Mouse (Mus musculus): ENCODE measurements at regions not wholly inside any gene's neighbourhood (a gene's known extent, or its start where the extent isn't known, plus 50 kb on each side); places are given as distances from the start of the nearest gene placed in this dataset.
"Not testable (repeated sequence)": the region's sequence is repeated elsewhere in the genome, so short reads cannot be mapped to it uniquely, and the experiment has no call there.

GRCm38 (mm10) chr16:42546229-42547163 lies 206.0 kb upstream of the Gap43 start:
- no peak for DNase-seq (ENCODE audit: low read depth, low spot score)

GRCm38 (mm10) chr16:42517321-42517720 lies 176.9 kb upstream of the Gap43 start:
- DNase-seq (ENCODE audit: low read depth, low spot score) = no peak

- no peak for DNase-seq (ENCODE audit: low read depth, low spot score)
Measured at GRCm38 (mm10) chr16:42515929-42516328, 175.5 kb upstream of the Gap43 start.

- DNase-seq (ENCODE audit: low read depth, low spot score) = no peak
Measured at GRCm38 (mm10) chr16:42505107-42505506, 164.7 kb upstream of the Gap43 start.

GRCm38 (mm10) chr16:42501713-42502112 lies 161.3 kb upstream of the Gap43 start:
- DNase-seq (ENCODE audit: low read depth, low spot score) = no peak

- DNase-seq (ENCODE audit: low read depth, low spot score) = not testable (repeated sequence)
Measured at GRCm38 (mm10) chr16:42501109-42501508, 160.7 kb upstream of the Gap43 start.

GRCm38 (mm10) chr16:42499514-42499913 lies 159.1 kb upstream of the Gap43 start:
- DNase-seq (ENCODE audit: low read depth, low spot score) = no peak

GRCm38 (mm10) chr16:42498368-42498767 lies 157.9 kb upstream of the Gap43 start:
- DNase-seq (ENCODE audit: low read depth, low spot score) = no peak

GRCm38 (mm10) chr16:42493596-42493995 lies 153.1 kb upstream of the Gap43 start:
- no peak for DNase-seq (ENCODE audit: low read depth, low spot score)

- DNase-seq (ENCODE audit: low read depth, low spot score) = no peak
Measured at GRCm38 (mm10) chr16:42488745-42489144, 148.3 kb upstream of the Gap43 start.

- no peak for DNase-seq (ENCODE audit: low read depth, low spot score)
Measured at GRCm38 (mm10) chr16:42479978-42480377, 139.5 kb upstream of the Gap43 start.

GRCm38 (mm10) chr16:42466976-42467375 lies 126.5 kb upstream of the Gap43 start:
- no peak for DNase-seq (ENCODE audit: low read depth, low spot score)

- no peak for DNase-seq (ENCODE audit: low read depth, low spot score)
Measured at GRCm38 (mm10) chr16:42456335-42456984, 116.0 kb upstream of the Gap43 start.

GRCm38 (mm10) chr16:42453338-42453737 lies 112.9 kb upstream of the Gap43 start:
- DNase-seq (ENCODE audit: low read depth, low spot score) = no peak

GRCm38 (mm10) chr16:42449840-42450444 lies 109.5 kb upstream of the Gap43 start:
- DNase-seq (ENCODE audit: low read depth, low spot score) = no peak

- DNase-seq (ENCODE audit: low read depth, low spot score) = no peak
Measured at GRCm38 (mm10) chr16:42444863-42445423, 104.5 kb upstream of the Gap43 start.

- DNase-seq (ENCODE audit: low read depth, low spot score) = no peak
Measured at GRCm38 (mm10) chr16:42444408-42444862, 104.0 kb upstream of the Gap43 start.

- no peak for DNase-seq (ENCODE audit: low read depth, low spot score)
Measured at GRCm38 (mm10) chr16:42440822-42441221, 100.4 kb upstream of the Gap43 start.

GRCm38 (mm10) chr16:42431529-42431928 lies 91.1 kb upstream of the Gap43 start:
- DNase-seq (ENCODE audit: low read depth, low spot score) = no peak

- DNase-seq (ENCODE audit: low read depth, low spot score) = no peak
Measured at GRCm38 (mm10) chr16:42416673-42417072, 76.2 kb upstream of the Gap43 start.

GRCm38 (mm10) chr16:42412031-42412430 lies 71.6 kb upstream of the Gap43 start:
- not testable (repeated sequence) for DNase-seq (ENCODE audit: low read depth, low spot score)

- no peak for DNase-seq (ENCODE audit: low read depth, low spot score)
Measured at GRCm38 (mm10) chr16:42396596-42396995, 56.1 kb upstream of the Gap43 start.
